Mouse (Mus musculus): ENCODE measurements around the gene Csnk2b. TPM values are rescaled to one million over a fixed set of nuclear protein-coding genes. Genes with fewer than 3 reads are reported as not detected.
"Not testable (repeated sequence)": the region's sequence is repeated elsewhere in the genome, so short reads cannot be mapped to it uniquely, and the experiment has no call there.

Gene Csnk2b
- polyA plus RNA-seq, 1 experiment = 82.2 TPM

DNA sequence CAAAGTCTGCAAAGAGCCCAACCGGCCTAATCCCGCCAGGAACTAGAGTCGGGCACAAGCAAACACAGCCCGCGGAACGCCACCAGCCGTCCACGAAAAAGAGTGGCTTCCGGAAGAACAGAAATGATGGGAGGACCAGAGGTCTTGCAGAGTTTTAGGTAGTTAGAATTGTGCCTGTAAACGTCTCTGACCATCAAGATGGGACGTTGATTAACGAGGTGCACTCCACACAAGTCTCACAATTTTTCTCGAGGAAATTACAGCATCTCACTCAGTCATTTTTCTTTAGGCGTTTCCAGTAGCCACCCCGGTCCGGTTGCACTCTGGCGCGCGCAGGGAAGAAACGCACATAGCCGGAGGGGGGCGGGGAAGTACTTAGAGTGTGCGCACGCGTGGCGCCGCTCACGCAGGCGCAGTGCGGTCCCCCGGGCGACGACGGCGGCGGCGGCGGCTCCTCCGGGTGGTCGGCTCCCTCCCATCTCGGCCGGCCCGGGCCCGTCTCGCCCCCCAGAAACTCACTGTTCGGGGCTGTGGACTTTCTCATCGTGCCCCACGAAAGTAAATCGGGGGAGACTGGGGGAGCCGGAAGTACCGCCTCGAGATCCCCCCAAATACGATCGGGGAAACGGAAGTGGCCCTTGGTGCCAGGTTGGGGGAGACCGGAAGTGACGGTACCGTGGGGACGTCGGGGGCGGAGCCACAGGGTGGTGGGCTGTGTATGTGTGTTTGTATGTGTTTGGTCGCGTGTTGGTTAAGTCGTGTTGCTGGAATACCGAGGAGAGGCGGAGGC lies 13.1 kb upstream of the Csnk2b start, which contains the start of gene Bag6:
Gene Bag6, plus strand, starts transcription at position 378 of the 790 bp plus-strand sequence.
- Histone ChIP-seq H3K4me1 (peaks cover 60% of the 10 kb centered on the region), H3K36me3 (replicated peaks; ENCODE audit: low read length) (peaks cover 41% of the 10 kb centered on the region), H3K4me3 (replicated peaks) (peak within 1 kb of the TSS; percentile 93), H3K9me3 (no peaks in the 10 kb centered on the region), H3K27me3 (replicated peaks) (no peaks in the 10 kb centered on the region)
- TF ChIP-seq FLI1 (IDR thresholded peaks at IDR 0.05; ENCODE audit: low read length) (peak; percentile 94; the same call in 1 of the 2 replicates), GATA1 (IDR thresholded peaks at IDR 0.05; ENCODE audit: borderline replicate concordance, low read length) (no peak)

DNA sequence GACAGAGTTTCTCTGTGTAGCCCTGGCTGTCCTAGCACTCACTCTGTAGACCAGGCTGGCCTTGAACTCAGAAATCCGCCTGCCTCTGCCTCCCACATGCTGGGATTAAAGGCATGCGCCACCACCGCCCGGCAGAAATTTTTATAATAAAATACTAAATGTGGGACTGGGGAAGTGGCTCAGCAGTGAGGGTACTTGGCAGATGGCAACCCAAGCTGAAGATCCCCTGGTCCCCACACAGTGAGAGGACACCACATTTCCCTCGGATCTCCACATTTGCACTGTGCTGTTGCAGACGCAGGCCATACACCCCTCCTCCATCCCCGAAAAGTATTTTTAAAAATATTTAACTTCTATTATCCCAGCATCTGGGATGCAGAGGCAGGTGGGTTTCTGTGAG lies 11.7 kb upstream of the Csnk2b start:
- peaks cover 37% of the 10 kb centered on the region for H3K36me3 ChIP-seq (replicated peaks; ENCODE audit: low read length)
- TF ChIP-seq GATA1 (IDR thresholded peaks at IDR 0.05; ENCODE audit: borderline replicate concordance, low read length) (no peak), FLI1 (IDR thresholded peaks at IDR 0.05; ENCODE audit: low read length) (no peak)

DNA sequence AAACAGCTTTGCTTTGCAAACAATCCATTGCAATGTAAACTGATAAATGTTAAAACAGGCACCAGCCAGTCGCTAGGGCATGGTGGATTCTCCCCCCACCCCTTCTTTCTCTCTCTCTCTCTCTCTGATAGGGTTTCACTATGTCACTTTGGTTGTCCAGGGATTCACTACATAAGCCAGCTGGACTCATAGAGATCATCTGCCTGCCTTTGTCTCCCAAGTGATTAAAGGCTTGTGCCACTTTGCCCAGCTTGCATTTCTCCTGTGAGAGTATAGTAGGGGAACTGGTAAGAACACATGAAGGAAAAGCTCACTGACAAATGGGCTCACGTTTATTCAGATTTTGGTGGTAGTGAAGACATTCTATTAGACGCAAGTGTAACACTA lies 10.3 kb upstream of the Csnk2b start:
- peaks cover 36% of the 10 kb centered on the region for H3K36me3 ChIP-seq (replicated peaks; ENCODE audit: low read length)
- no peaks in the 10 kb centered on the region for H3K27me3 ChIP-seq (replicated peaks)
- TF ChIP-seq FLI1 (IDR thresholded peaks at IDR 0.05; ENCODE audit: low read length) = no peak
- no peak for TF ChIP-seq GATA1 (IDR thresholded peaks at IDR 0.05; ENCODE audit: borderline replicate concordance, low read length)
- H3K4me1 ChIP-seq = peaks cover 56% of the 10 kb centered on the region
- H3K9me3 ChIP-seq = no peaks in the 10 kb centered on the region
- H3K4me3 ChIP-seq (replicated peaks) = no peak overlapping the region

More for the DNA sequence above, 11.7 kb upstream of the Csnk2b start:
- Histone ChIP-seq H3K4me3 (replicated peaks) (no peak overlapping the region), H3K4me1 (peaks cover 58% of the 10 kb centered on the region), H3K9me3 (no peaks in the 10 kb centered on the region), H3K27me3 (replicated peaks) (no peaks in the 10 kb centered on the region)

DNA sequence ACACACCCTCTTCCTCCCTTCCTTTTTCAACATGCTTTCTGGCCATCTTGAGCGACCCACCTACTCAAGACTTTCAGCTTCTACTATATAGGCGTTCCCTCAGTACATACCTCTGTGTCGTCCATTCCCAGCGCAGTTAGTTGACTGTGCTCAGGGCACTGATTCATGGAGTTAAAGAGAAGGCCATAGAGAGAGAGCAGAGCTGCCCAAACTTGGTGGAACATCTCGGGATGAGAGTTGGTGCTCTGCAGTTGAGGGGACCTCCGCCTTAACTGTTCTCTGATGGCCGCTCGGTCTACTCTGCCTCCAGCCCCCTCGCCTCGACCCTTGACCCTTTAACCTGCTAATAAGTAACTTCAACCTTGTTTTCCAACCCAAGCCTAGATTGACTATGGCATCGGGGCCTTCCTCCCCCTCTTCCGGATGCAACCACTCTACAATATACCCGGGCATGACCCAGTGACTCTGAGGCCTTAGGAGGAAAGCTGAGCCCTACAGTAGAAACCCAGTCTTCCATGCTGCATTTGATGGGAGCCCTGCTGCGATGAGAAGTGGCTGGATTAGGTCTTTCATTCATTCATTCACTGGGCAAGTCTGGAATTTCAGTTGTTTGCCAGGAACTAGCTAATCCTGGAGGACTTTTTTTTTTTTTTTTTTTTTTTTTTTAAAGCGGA lies 9.8 kb upstream of the Csnk2b start, which contains the start of gene Apom:
Gene Apom, minus strand, starts transcription at position 551 of the 674 bp plus-strand sequence.
- Histone ChIP-seq H3K9me3 (no peaks in the 10 kb centered on the region), H3K4me3 (replicated peaks) (peak within 1 kb of the TSS; percentile 53), H3K4me1 (peaks cover 56% of the 10 kb centered on the region), H3K36me3 (replicated peaks; ENCODE audit: low read length) (peaks cover 37% of the 10 kb centered on the region), H3K27me3 (replicated peaks) (no peaks in the 10 kb centered on the region)
- TF ChIP-seq FLI1 (IDR thresholded peaks at IDR 0.05; ENCODE audit: low read length) = no peak
- no peak for TF ChIP-seq GATA1 (IDR thresholded peaks at IDR 0.05; ENCODE audit: borderline replicate concordance, low read length)

DNA sequence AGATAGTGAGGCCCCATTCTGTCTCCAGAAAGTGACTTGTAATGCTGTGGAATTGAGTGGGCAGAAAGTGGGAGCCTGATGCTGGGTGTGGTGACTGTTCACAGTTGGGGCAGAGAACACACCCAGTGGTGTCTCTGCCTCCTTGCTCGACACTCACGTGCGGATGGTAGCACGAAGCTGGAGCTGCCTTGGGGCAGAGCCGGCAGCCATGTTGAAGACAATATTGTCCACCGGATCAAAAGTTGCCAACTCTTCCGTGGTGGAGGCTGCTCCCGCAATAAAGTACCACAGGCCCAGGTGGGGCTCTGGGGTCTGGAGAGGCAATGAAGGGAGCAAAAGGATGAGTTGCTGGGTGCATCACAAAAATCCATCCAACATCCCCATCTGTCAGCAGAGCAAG lies 9.2 kb upstream of the Csnk2b start:
- Histone ChIP-seq H3K27me3 (replicated peaks) (no peaks in the 10 kb centered on the region), H3K4me1 (peaks cover 56% of the 10 kb centered on the region), H3K4me3 (replicated peaks) (peak overlapping the region; percentile 53), H3K9me3 (no peaks in the 10 kb centered on the region), H3K36me3 (replicated peaks; ENCODE audit: low read length) (peaks cover 37% of the 10 kb centered on the region)
- TF ChIP-seq FLI1 (IDR thresholded peaks at IDR 0.05; ENCODE audit: low read length) (no peak), GATA1 (IDR thresholded peaks at IDR 0.05; ENCODE audit: borderline replicate concordance, low read length) (no peak)

DNA sequence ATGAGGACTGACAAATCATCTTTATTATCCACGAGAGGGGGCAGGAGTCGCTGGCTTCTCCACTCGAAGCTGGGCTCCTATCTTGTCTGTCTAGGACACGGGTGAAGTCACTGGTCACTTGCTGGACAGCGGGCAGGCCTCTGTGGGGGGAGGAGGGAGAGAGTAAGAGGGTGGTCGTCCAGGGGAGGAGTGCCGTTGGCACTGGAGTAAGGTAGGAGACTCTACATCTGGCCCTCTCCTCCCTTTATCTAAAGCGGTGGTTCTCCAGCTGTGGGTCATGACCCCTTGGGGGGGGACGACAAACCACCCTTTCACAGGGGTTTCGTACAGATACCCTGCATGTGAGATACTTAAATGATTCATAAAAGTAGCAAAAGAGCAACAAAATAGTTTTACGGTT lies 7.1 kb upstream of the Csnk2b start:
- Histone ChIP-seq H3K36me3 (replicated peaks; ENCODE audit: low read length) (peaks cover 48% of the 10 kb centered on the region), H3K4me1 (peaks cover 71% of the 10 kb centered on the region), H3K4me3 (replicated peaks) (no peak overlapping the region), H3K27me3 (replicated peaks) (no peaks in the 10 kb centered on the region), H3K9me3 (no peaks in the 10 kb centered on the region)
- TF ChIP-seq FLI1 (IDR thresholded peaks at IDR 0.05; ENCODE audit: low read length) = no peak

DNA sequence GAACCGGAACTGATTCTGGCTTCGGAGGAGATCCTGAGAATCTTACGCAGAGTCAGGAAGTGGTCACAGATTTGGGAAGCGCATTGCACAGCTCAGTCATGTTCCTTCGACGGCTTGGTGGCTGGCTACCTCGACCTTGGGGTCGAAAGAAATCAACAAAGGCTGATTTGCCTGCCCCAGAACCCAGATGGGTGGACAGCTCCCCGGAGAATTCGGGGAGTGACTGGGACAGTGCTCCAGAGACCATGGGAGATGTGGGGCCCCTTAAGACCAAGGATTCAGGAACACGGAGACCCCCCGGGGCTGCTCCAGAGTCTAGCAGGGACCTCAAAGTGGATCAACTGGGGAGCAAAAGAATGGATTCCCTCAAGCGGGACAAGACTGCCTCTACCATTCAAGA lies 5.2 kb upstream of the Csnk2b start:
- H3K27me3 ChIP-seq (replicated peaks) = no peaks in the 10 kb centered on the region
- H3K9me3 ChIP-seq = no peaks in the 10 kb centered on the region
- TF ChIP-seq GATA1 (IDR thresholded peaks at IDR 0.05; ENCODE audit: borderline replicate concordance, low read length) (no peak), FLI1 (IDR thresholded peaks at IDR 0.05; ENCODE audit: low read length) (no peak)
- peaks cover 76% of the 10 kb centered on the region for H3K4me1 ChIP-seq
- H3K4me3 ChIP-seq (replicated peaks) = peak overlapping the region; percentile 96
- H3K36me3 ChIP-seq (replicated peaks; ENCODE audit: low read length) = peaks cover 59% of the 10 kb centered on the region

DNA sequence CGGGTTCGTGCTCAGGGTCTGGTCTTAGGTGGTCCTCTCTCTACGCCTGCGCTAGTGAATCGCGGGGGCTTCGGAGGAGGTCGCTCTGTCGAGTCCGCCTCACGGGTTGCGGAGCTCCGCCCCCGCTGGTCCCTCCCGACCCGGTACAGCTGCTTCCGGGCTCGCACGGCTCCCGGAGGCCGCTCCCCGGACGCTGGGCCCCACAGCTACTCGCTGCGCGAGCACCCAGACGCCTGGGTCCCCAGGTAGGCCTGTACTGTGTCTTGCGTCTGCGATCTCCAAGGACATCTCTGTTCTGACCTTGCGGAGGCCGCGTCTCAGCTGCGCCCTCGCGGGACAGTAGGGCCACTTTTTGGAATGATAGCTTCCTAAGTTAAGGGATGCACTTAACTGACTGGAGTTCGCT lies 4.4 kb upstream of the Csnk2b start, which contains the start of gene D17H6S53E:
Gene D17H6S53E, plus strand, starts transcription at position 168 of the 406 bp plus-strand sequence.
- H3K27me3 ChIP-seq (replicated peaks) = no peaks in the 10 kb centered on the region
- H3K4me3 ChIP-seq (replicated peaks) = peak within 1 kb of the TSS; percentile 96
- H3K4me1 ChIP-seq = peaks cover 74% of the 10 kb centered on the region
- H3K9me3 ChIP-seq = no peaks in the 10 kb centered on the region
- no peak; the same call in 1 of the 2 replicates for TF ChIP-seq FLI1 (IDR thresholded peaks at IDR 0.05; ENCODE audit: low read length)
- no peak for TF ChIP-seq GATA1 (IDR thresholded peaks at IDR 0.05; ENCODE audit: borderline replicate concordance, low read length)
- H3K36me3 ChIP-seq (replicated peaks; ENCODE audit: low read length) = peaks cover 56% of the 10 kb centered on the region

DNA sequence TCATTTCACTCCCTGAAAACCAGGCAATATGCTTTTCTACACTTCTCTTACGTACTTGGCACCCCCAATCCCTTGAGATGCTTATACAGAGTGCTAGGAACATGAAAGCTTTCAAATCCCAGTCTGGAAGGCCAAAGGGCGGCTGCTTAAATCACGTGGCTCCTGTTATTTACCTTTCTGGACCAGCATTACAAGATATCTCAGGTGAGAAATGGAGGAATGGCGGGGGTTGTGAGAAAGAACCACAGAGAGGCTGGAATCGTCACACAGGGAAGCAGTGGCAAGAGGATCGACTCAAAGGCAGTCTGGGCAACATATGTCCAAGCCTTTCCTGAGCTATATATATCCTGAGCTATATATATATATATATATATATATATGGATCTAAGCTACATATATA lies 3.7 kb upstream of the Csnk2b start:
- peaks cover 50% of the 10 kb centered on the region for H3K36me3 ChIP-seq (replicated peaks; ENCODE audit: low read length)
- H3K4me3 ChIP-seq (replicated peaks) = peak overlapping the region; percentile 96
- H3K4me1 ChIP-seq = peaks cover 69% of the 10 kb centered on the region
- TF ChIP-seq GATA1 (IDR thresholded peaks at IDR 0.05; ENCODE audit: borderline replicate concordance, low read length) (no peak), FLI1 (IDR thresholded peaks at IDR 0.05; ENCODE audit: low read length) (no peak)
- no peaks in the 10 kb centered on the region for H3K27me3 ChIP-seq (replicated peaks)
- no peaks in the 10 kb centered on the region for H3K9me3 ChIP-seq

DNA sequence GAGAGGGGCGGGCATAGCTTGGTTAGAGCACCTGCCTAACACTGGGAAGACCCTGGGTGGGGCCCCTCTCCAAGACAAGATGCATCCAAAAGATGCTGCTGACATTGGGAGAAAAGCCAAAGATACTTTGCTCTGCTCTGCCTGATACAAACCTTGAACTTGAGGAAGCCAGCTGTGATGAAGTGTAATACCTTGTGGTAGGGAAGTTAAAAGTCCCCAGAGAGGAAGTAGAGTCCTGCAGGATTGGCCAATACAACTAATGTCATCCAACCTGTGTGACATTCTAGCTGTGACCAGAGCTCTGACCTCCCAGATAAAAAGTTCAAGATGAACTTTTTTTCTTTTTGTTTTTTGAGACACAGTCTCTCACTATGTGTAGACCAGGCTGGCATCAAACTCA lies 3.2 kb upstream of the Csnk2b start:
- Histone ChIP-seq H3K27me3 (replicated peaks) (no peaks in the 10 kb centered on the region), H3K4me1 (peaks cover 69% of the 10 kb centered on the region), H3K4me3 (replicated peaks) (peak overlapping the region; percentile 96), H3K36me3 (replicated peaks; ENCODE audit: low read length) (peaks cover 46% of the 10 kb centered on the region), H3K9me3 (no peaks in the 10 kb centered on the region)
- no peak for TF ChIP-seq GATA1 (IDR thresholded peaks at IDR 0.05; ENCODE audit: borderline replicate concordance, low read length)
- TF ChIP-seq FLI1 (IDR thresholded peaks at IDR 0.05; ENCODE audit: low read length) = no peak

DNA sequence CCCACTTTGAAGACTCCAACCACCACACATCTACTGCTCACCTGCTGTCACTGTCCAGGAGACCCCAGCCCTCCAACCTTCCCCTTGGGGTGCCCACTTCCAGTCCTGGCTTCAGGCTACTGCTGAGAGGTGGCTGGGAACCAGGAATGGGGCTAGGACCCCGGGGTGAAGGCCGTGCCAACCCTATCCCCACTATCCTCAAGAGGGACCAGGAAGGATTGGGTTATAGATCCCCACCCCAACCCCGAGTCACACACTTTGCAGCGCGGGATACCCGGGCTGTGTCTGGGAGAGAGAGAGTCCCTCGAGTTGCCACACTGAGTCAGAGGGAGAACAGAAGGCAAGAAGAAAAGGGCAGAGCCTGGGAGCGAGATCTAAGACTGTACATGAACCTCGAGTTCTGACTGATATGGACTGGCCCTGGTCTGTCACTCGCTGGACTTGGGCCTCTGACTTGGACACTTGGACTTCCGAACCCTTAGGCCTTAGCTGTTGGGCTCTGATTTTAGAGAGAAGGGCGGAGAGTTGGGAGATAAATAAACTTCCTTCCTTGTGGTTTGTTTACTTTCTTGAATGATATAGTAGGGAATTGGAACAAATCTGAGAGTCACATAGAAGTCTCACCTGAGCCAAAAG lies 2.5 kb upstream of the Csnk2b start:
- Histone ChIP-seq H3K36me3 (replicated peaks; ENCODE audit: low read length) (peaks cover 48% of the 10 kb centered on the region), H3K4me1 (peaks cover 71% of the 10 kb centered on the region)
- H3K4me3 ChIP-seq (replicated peaks); H3K27me3 ChIP-seq (replicated peaks); H3K9me3 ChIP-seq: not testable (repeated sequence)

DNA sequence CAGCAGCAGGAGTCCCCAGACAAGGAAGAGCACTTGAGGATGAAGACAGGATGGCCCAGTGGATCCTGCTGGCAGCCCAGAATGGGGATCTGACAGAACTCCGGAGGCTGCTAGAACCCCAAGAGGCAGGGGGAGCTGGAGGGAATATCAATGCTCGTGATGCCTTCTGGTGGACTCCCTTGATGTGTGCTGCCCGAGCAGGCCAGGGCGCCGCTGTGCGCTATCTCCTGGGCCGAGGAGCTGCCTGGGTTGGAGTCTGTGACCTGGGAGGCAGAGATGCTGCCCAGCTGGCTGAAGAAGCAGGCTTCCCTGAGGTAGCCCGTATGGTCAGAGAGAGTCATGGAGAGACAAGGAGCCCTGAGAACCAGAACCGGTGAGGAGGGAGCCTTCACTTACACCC lies 1.4 kb upstream of the Csnk2b start:
- Histone ChIP-seq H3K4me1 (peaks cover 64% of the 10 kb centered on the region), H3K36me3 (replicated peaks; ENCODE audit: low read length) (peaks cover 47% of the 10 kb centered on the region)
- not testable (repeated sequence) for H3K27me3 ChIP-seq (replicated peaks); H3K4me3 ChIP-seq (replicated peaks); H3K9me3 ChIP-seq

All from megakaryocyte, embryonic 14.5 days (primary cell).